12 mouse cellular contexts compared by ENCODE assay signal in the genomic region with DNA sequence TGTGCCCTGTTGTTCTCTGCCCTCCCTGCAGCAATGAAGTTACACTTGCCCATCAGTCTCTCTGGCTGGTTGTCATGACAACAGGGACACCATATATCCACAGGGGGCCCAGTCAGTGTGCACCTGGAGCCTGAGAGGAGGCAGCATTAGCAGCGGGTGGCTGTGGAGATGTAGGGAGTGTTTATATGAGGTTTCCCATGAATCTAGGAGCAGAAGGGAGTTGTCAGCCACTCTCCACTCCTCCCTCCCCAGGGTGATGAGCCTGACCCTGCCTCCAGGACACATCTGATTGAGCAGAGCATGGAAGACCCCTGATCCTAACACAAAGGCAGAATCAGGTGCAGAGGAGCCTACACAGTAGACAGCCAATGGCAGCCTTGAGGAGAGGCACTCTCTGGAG.
A peak's percentile ranks its signal among the peaks of the same experiment; 100 is the strongest.
DNase-seq lines count a peak whose midpoint lies in the region; ATAC-seq lines count a peak whose summit lies in the region.
"Had no signal": no experiment of that assay in that cellular context is flagged by ENCODE, and none has a peak within 500 bp of the region (broad histone marks: within the 10 kb centered on the region; RNA-seq: fewer than 3 reads in every experiment).

No protein-coding gene starts in this region.

- H3K36me3 ChIP-seq in hindbrain, embryonic 11.5 days (ENCODE audit: control insufficient read depth, insufficient read depth, low read length): no peaks in the 10 kb centered on the region
- H3K36me3 ChIP-seq in midbrain, embryonic 16.5 days (ENCODE audit: control insufficient read depth, insufficient read depth, low read length): no peaks in the 10 kb centered on the region
- H3K36me3 ChIP-seq: embryonic facial prominence, embryonic 13.5 days; G1E had no signal

- H3K4me3 ChIP-seq in hindbrain, embryonic 11.5 days (ENCODE audit: low read depth, low read length): no peak overlapping the region
- no peak overlapping the region for H3K4me3 ChIP-seq in midbrain, embryonic 16.5 days (ENCODE audit: low read depth, low read length)
- H3K4me3 ChIP-seq: embryonic facial prominence, embryonic 13.5 days had no signal

- no peak overlapping the region for H3K4me2 ChIP-seq in hindbrain, embryonic 11.5 days (replicated peaks; ENCODE audit: low read depth, low read length)
- H3K4me2 ChIP-seq in midbrain, embryonic 16.5 days (ENCODE audit: low read length): no peak overlapping the region
- H3K4me2 ChIP-seq: embryonic facial prominence, embryonic 13.5 days had no signal

- ATAC-seq in hindbrain, embryonic 11.5 days (ENCODE audit: low FRiP score): peak; percentile 74
- peak; percentile 72 for ATAC-seq in midbrain, embryonic 16.5 days
- ATAC-seq in inflammation-experienced regulatory T-cells, adult 6 months: no peak
- ATAC-seq: liver, postnatal 0 days had no signal

- H3K9ac ChIP-seq in hindbrain, embryonic 11.5 days (ENCODE audit: low read depth, low read length): no peak overlapping the region
- H3K9ac ChIP-seq in midbrain, embryonic 16.5 days (ENCODE audit: low read depth, low read length): peak overlapping the region; percentile 18; the same call in 1 of the 2 replicates
- H3K9ac ChIP-seq: embryonic facial prominence, embryonic 13.5 days; liver, postnatal 0 days had no signal

- peak overlapping the region; percentile 58 for H3K27ac ChIP-seq in hindbrain, embryonic 11.5 days (ENCODE audit: low read depth, low read length)
- peak overlapping the region; percentile 60 for H3K27ac ChIP-seq in midbrain, embryonic 16.5 days (ENCODE audit: low read length)
- H3K27ac ChIP-seq: embryonic facial prominence, embryonic 13.5 days had no signal

- H3K27me3 ChIP-seq in hindbrain, embryonic 11.5 days (ENCODE audit: control insufficient read depth, insufficient read depth, low read length): no peaks in the 10 kb centered on the region
- no peaks in the 10 kb centered on the region for H3K27me3 ChIP-seq in midbrain, embryonic 16.5 days (ENCODE audit: control insufficient read depth, insufficient read depth, low read depth, low read length)
- H3K27me3 ChIP-seq: embryonic facial prominence, embryonic 13.5 days had no signal

- 4% methylated on average over 1 of the region's 1 CpGs for WGBS in hindbrain, embryonic 11.5 days
- 6% methylated on average over 1 of the region's 1 CpGs for WGBS in midbrain, embryonic 16.5 days

- H3K4me1 ChIP-seq in hindbrain, embryonic 11.5 days (replicated peaks; ENCODE audit: control insufficient read depth, insufficient read depth, low read length): peaks cover 7% of the 10 kb centered on the region; the same call in 1 of the 2 replicates
- H3K4me1 ChIP-seq in midbrain, embryonic 16.5 days (ENCODE audit: control insufficient read depth, insufficient read depth, low read length): peaks cover 19% of the 10 kb centered on the region

- DNase-seq in ZHBTc4 (ENCODE audit: low read depth, low spot score): peak; percentile 70
- DNase-seq in embryo, embryonic 10.5 days (ENCODE audit: low spot score): peak; percentile 56
- peak; percentile 61 for DNase-seq in hindbrain, embryonic 11.5 days (ENCODE audit: low spot score)
- no peak for DNase-seq in frontal cortex, adult 2 months (ENCODE audit: extremely low spot score in 1 of 2, low spot score in 1 of 2)
- no peak for DNase-seq in lung, postnatal 36 days
- DNase-seq: layer of hippocampus, postnatal 36 days; liver, postnatal 0 days; thymus, postnatal 14 days had no signal

- H3K9me3 ChIP-seq in hindbrain, embryonic 11.5 days (ENCODE audit: control insufficient read depth, low read length): no peaks in the 10 kb centered on the region
- no peaks in the 10 kb centered on the region for H3K9me3 ChIP-seq in midbrain, embryonic 16.5 days (replicated peaks; ENCODE audit: control insufficient read depth, low read length, poor library complexity, severe bottlenecking)
- H3K9me3 ChIP-seq: embryonic facial prominence, embryonic 13.5 days had no signal

Comparison
In these comparisons a context has a peak if more than half of its experiments do, and no peak if none do; other contexts are left out.
1. DNase-seq: peak in ZHBTc4 (single experiment), embryo, embryonic 10.5 days (single experiment) and hindbrain, embryonic 11.5 days (single experiment); none in frontal cortex, adult 2 months (0 of 2) and lung, postnatal 36 days (single experiment).